Mouse (Mus musculus) T-helper 2 cell (primary cell): ENCODE results near the gene Pik3ap1.

Experiments used
- in situ Hi-C: fragments of 300-600 bp; cut with MboI, MseI; formaldehyde crosslinking; loops from one replicate; pipeline ENCODE4 v1.15.1; 2025; ENCODE audit warnings: high pct_unique_total_duplicates

Pik3ap1 gene

GRCm38 (mm10) chr19:41282216-41282615 is 102.7 kb downstream of the Pik3ap1 start:
- in situ Hi-C loops: no loop called here

- in situ Hi-C loops: no loop called here
Observed at GRCm38 (mm10) chr19:41279724-41280244, 105.1 kb downstream of the Pik3ap1 start.

GRCm38 (mm10) chr19:41278606-41279005 is 106.3 kb downstream of the Pik3ap1 start:
- in situ Hi-C loops: no loop called here

GRCm38 (mm10) chr19:41275588-41275987 is 109.3 kb downstream of the Pik3ap1 start:
- in situ Hi-C loops: no loop called here

GRCm38 (mm10) chr19:41270906-41271305 is 114.0 kb downstream of the Pik3ap1 start:
- in situ Hi-C loops: no loop called here

- in situ Hi-C loops: no loop called here
Observed at GRCm38 (mm10) chr19:41270151-41270727, 114.7 kb downstream of the Pik3ap1 start.

GRCm38 (mm10) chr19:41266251-41266901 is 118.5 kb downstream of the Pik3ap1 start:
- in situ Hi-C loops: loop anchor here (10.0 kb wide), 1 partner anchor 1248 kb away; the partner anchor contains the start of gene R3hcc1l

GRCm38 (mm10) chr19:41264331-41264799 is 120.5 kb downstream of the Pik3ap1 start:
- in situ Hi-C loops: loop anchor here (10.0 kb wide), 1 partner anchor 1250 kb away; the partner anchor contains the start of gene R3hcc1l

- in situ Hi-C loops: loop anchor here (10.0 kb wide), 1 partner anchor 1251 kb away; the partner anchor contains the start of gene R3hcc1l
Observed at GRCm38 (mm10) chr19:41263630-41264295, 121.1 kb downstream of the Pik3ap1 start, which contains the start of gene Tm9sf3. Tm9sf3 (minus strand) TSS chr19:41263997.

- in situ Hi-C loops: loop anchor here (10.0 kb wide), 1 partner anchor 1252 kb away; the partner anchor contains the start of gene R3hcc1l
Observed at GRCm38 (mm10) chr19:41262712-41263629, 121.9 kb downstream of the Pik3ap1 start.

- in situ Hi-C loops: loop anchor here (10.0 kb wide), 1 partner anchor 1254 kb away; the partner anchor contains the start of gene R3hcc1l
Observed at GRCm38 (mm10) chr19:41260736-41261135, 124.2 kb downstream of the Pik3ap1 start.

- in situ Hi-C loops: no loop called here
Observed at GRCm38 (mm10) chr19:41259256-41259655, 125.6 kb downstream of the Pik3ap1 start.

- in situ Hi-C loops: no loop called here
Observed at GRCm38 (mm10) chr19:41258707-41259106, 126.2 kb downstream of the Pik3ap1 start.

GRCm38 (mm10) chr19:41254584-41254983 is 130.3 kb downstream of the Pik3ap1 start:
- in situ Hi-C loops: no loop called here

GRCm38 (mm10) chr19:41248968-41249367 is 135.9 kb downstream of the Pik3ap1 start:
- in situ Hi-C loops: no loop called here

- in situ Hi-C loops: no loop called here
Observed at GRCm38 (mm10) chr19:41248271-41248670, 136.6 kb downstream of the Pik3ap1 start.

- in situ Hi-C loops: no loop called here
Observed at GRCm38 (mm10) chr19:41246271-41246670, 138.6 kb downstream of the Pik3ap1 start.

- in situ Hi-C loops: no loop called here
Observed at GRCm38 (mm10) chr19:41244581-41244980, 140.3 kb downstream of the Pik3ap1 start.

- in situ Hi-C loops: no loop called here
Observed at GRCm38 (mm10) chr19:41241997-41242396, 142.9 kb downstream of the Pik3ap1 start.

- in situ Hi-C loops: no loop called here
Observed at GRCm38 (mm10) chr19:41233698-41234097, 151.2 kb downstream of the Pik3ap1 start.
